Mouse (Mus musculus): ENCODE data around the gene Olfr1290.

DNA sequence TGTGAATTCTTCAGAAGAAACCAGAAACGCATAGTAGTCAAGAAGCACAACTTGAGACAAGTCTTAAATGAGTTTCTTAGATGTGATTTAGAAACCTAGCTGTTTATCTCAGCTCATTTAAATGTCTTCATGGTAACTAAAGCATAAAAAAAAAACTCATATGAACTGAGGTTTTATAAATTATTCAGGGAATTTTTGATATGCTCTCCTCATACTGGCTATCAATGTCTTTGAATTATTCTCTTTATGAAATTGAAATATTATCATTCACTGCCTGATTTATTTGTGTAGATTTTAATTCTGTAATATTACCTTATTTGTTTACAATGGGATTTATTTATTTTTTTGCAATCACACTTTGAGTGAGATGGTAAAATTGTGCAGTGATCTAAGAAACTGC lies 13.1 kb downstream of the Olfr1290 start, which contains the start of gene Olfr1289:
- TF ChIP-seq CTCF (IDR thresholded peaks at IDR 0.05; ENCODE audit: borderline replicate concordance, insufficient read depth, low read length) = no peak
- no peak for TF ChIP-seq POLR2A (IDR thresholded peaks at IDR 0.05; ENCODE audit: low read depth, low read length)
